Comparison of ENCODE assay signal across 8 mouse cellular contexts in the genomic region with DNA sequence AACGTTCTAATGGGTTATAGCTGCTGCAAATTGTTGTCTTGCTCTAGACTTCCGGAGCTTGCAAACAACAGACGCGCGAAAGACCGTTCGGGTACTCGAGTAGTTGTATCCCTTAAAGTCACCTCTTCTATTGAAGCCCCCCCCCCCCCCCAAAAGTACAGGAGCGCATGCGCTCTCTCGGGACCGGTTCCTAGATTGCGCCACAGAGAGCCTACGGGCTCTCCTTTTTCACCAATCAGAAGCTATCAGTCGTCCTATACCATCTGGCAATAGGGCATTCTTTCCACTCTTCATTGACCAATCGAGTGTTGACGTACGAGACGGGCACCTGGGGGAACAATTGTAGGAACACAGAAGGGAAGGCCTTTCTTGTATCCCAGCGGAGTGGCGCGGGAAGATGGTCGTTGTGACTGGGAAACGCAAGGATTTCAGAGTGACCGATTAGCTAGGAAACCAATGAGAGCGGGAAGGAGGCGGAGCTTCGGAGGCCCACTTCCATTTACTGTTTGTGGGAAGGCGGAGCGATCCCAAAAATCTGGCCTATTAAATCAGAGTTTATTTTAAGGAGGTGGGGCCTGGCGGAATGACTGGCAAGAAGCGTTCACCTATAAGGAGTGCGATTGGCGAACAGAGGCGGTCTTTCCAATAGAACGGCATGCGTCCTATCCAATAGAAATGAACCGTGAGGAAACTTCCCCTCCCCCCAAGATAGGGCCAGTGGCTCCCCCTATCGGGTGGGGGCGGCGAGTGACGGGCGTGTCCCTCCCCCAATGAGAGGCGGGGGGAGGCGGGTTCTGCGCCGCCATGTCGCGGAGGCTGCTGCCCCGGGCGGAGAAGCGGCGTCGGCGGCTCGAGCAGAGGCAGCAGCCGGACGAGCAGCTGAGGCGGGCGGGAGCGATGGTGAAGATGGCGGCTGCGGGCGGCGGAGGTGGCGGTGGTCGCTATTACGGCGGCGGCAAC. TPM values are rescaled to one million over a fixed set of nuclear protein-coding genes. Genes with fewer than 3 reads are reported as not detected.
DNase-seq lines count a peak whose midpoint lies in the region; ATAC-seq and TF ChIP-seq lines count a peak whose summit lies in the region.

No protein-coding gene starts in this region.

- peaks cover 37% of the 10 kb centered on the region for H3K36me3 ChIP-seq in heart, embryonic 14.5 days (ENCODE audit: control insufficient read depth, insufficient read depth, low read length)
- H3K36me3 ChIP-seq in liver, embryonic 14.5 days (replicated peaks; ENCODE audit: control insufficient read depth, insufficient read depth, low read depth): peaks cover 36% of the 10 kb centered on the region
- peaks cover 19% of the 10 kb centered on the region for H3K36me3 ChIP-seq in neural tube, embryonic 11.5 days (ENCODE audit: control insufficient read depth, insufficient read depth, low read length)
- H3K36me3 ChIP-seq in stomach, postnatal 0 days (ENCODE audit: control insufficient read depth, insufficient read depth, low read length): peaks cover 23% of the 10 kb centered on the region

- no peaks in the 10 kb centered on the region for H3K9me3 ChIP-seq in heart, embryonic 14.5 days (ENCODE audit: control insufficient read depth, low read length)
- no peaks in the 10 kb centered on the region for H3K9me3 ChIP-seq in liver, embryonic 14.5 days (ENCODE audit: control insufficient read depth, low read length)
- no peaks in the 10 kb centered on the region for H3K9me3 ChIP-seq in neural tube, embryonic 11.5 days (ENCODE audit: control insufficient read depth, low read length)
- H3K9me3 ChIP-seq in stomach, postnatal 0 days (ENCODE audit: control insufficient read depth, low read length): no peaks in the 10 kb centered on the region

- H3K27me3 ChIP-seq in heart, embryonic 14.5 days (ENCODE audit: control insufficient read depth, insufficient read depth, low read length): no peaks in the 10 kb centered on the region
- no peaks in the 10 kb centered on the region for H3K27me3 ChIP-seq in liver, embryonic 14.5 days (ENCODE audit: control insufficient read depth, insufficient read depth, low read length)
- H3K27me3 ChIP-seq in neural tube, embryonic 11.5 days (ENCODE audit: control insufficient read depth, insufficient read depth, low read length): no peaks in the 10 kb centered on the region
- H3K27me3 ChIP-seq in stomach, postnatal 0 days (ENCODE audit: control insufficient read depth, insufficient read depth, low read length): no peaks in the 10 kb centered on the region

- DNase-seq in c-Kit-negative CD71-positive TER-119-positive erythroid progenitor cells, embryonic 14.5 days (ENCODE audit: low read depth, low spot score): peak; percentile 99
- DNase-seq in fibroblast of lung, adult 2 months (ENCODE audit: low read depth): peak; percentile 99
- peak; percentile 99 for DNase-seq in kidney, postnatal 14 days
- DNase-seq in liver, embryonic 14.5 days (ENCODE audit: low read depth in 3 of 3, low spot score in 3 of 3): peak; percentile 99
- DNase-seq in neural tube, embryonic 11.5 days (ENCODE audit: low spot score): peak; percentile 96
- DNase-seq in stomach, postnatal 0 days (ENCODE audit: low spot score): peak; percentile 97

- TF ChIP-seq EP300 in liver, embryonic 14.5 days (IDR thresholded peaks at IDR 0.05; ENCODE audit: low read depth): peak; percentile 53
- TF ChIP-seq EP300 in stomach, postnatal 0 days (optimal IDR thresholded peaks at IDR 0.05): peak; percentile 80

- peak overlapping the region; percentile 94 for H3K9ac ChIP-seq in heart, embryonic 14.5 days (ENCODE audit: low read length)
- peak overlapping the region; percentile 86 for H3K9ac ChIP-seq in liver, embryonic 14.5 days (replicated peaks)
- peak overlapping the region; percentile 96 for H3K9ac ChIP-seq in neural tube, embryonic 11.5 days (ENCODE audit: low read length)
- H3K9ac ChIP-seq in stomach, postnatal 0 days (ENCODE audit: low read length): peak overlapping the region; percentile 97

- peaks cover 23 to 43% of the 10 kb centered on the region in 2 experiments for H3K4me1 ChIP-seq in heart, embryonic 14.5 days (ENCODE audit: control insufficient read depth in 2 of 2, insufficient read depth in 2 of 2, low read length in 2 of 2)
- peaks cover 23 to 28% of the 10 kb centered on the region in 2 experiments for H3K4me1 ChIP-seq in liver, embryonic 14.5 days (replicated peaks; ENCODE audit: control insufficient read depth in 2 of 2, insufficient read depth in 2 of 2, low read length in 1 of 2)
- peaks cover 21% of the 10 kb centered on the region for H3K4me1 ChIP-seq in neural tube, embryonic 11.5 days (ENCODE audit: control insufficient read depth, insufficient read depth, low read length)
- peaks cover 14% of the 10 kb centered on the region for H3K4me1 ChIP-seq in stomach, postnatal 0 days (replicated peaks; ENCODE audit: control insufficient read depth, insufficient read depth)

- peak; percentile 58 for TF ChIP-seq CTCF in liver, embryonic 14.5 days (IDR thresholded peaks at IDR 0.05; ENCODE audit: low read depth)
- peak; percentile 71 for TF ChIP-seq CTCF in stomach, postnatal 0 days (IDR thresholded peaks at IDR 0.05; ENCODE audit: low read depth)

- ATAC-seq in CD4-positive, CD25-positive, alpha-beta regulatory T cell, adult 4 months: peak; percentile 75
- peak; percentile 89 for ATAC-seq in heart, embryonic 14.5 days (ENCODE audit: insufficient number of reproducible peaks, insufficient read depth, low FRiP score, low read depth)
- peak; percentile 86 for ATAC-seq in liver, embryonic 14.5 days (ENCODE audit: insufficient read depth)
- peak; percentile 88 for ATAC-seq in neural tube, embryonic 11.5 days (ENCODE audit: insufficient read depth, low FRiP score, low TSS enrichment)
- ATAC-seq in stomach, postnatal 0 days (ENCODE audit: low FRiP score, low TSS enrichment): peak; percentile 92

- WGBS in heart, embryonic 14.5 days: under 1% methylated on average over 70 of the region's 70 CpGs
- under 1% methylated on average over 70 of the region's 70 CpGs for WGBS in liver, embryonic 14.5 days (ENCODE audit: insufficient replicate concordance)
- under 1% methylated on average over 58 of the region's 70 CpGs for WGBS in neural tube, embryonic 11.5 days
- under 1% methylated on average over 66 of the region's 70 CpGs for WGBS in stomach, postnatal 0 days

- H3K27ac ChIP-seq in heart, embryonic 14.5 days (replicated peaks in 1 of 2; ENCODE audit: control insufficient read depth in 1 of 2, insufficient read depth in 1 of 2, low read depth in 2 of 2, low read length in 2 of 2): peak overlapping the region; percentile 100
- peak overlapping the region; percentile 80 for H3K27ac ChIP-seq in liver, embryonic 14.5 days
- peak overlapping the region; percentile 99 for H3K27ac ChIP-seq in neural tube, embryonic 11.5 days (ENCODE audit: low read depth, low read length)
- peak overlapping the region; percentile 100 for H3K27ac ChIP-seq in stomach, postnatal 0 days (replicated peaks)

- peak overlapping the region; percentile 97 for H3K4me2 ChIP-seq in heart, embryonic 14.5 days (ENCODE audit: low read length)
- peak overlapping the region; percentile 99 for H3K4me2 ChIP-seq in liver, embryonic 14.5 days (ENCODE audit: low read depth)
- H3K4me2 ChIP-seq in neural tube, embryonic 11.5 days (ENCODE audit: low read depth): peak overlapping the region; percentile 99
- H3K4me2 ChIP-seq in stomach, postnatal 0 days (replicated peaks; ENCODE audit: low read depth): peak overlapping the region; percentile 86

- H3K4me3 ChIP-seq in heart, embryonic 14.5 days (ENCODE audit: control insufficient read depth in 1 of 2, insufficient read depth in 1 of 2, low read depth in 1 of 2, low read length in 2 of 2): peak overlapping the region; percentile 77 to 85
- peak overlapping the region; percentile 90 to 96 for H3K4me3 ChIP-seq in liver, embryonic 14.5 days (ENCODE audit: insufficient read depth in 1 of 2, low read depth in 2 of 2, low read length in 2 of 2)
- peak overlapping the region; percentile 85 for H3K4me3 ChIP-seq in neural tube, embryonic 11.5 days (ENCODE audit: low read depth, low read length)
- peak overlapping the region; percentile 87 for H3K4me3 ChIP-seq in stomach, postnatal 0 days (ENCODE audit: low read depth, low read length)

RNA-seq across cellular contexts. Expression of a gene that starts 2.0 kb away (rescaled TPM):
- polyA plus RNA-seq in CD4-positive, CD25-positive, alpha-beta regulatory T cell, adult 4 months (2017; shearing (Covaris generic)): 100 to 1,000 TPM; 181 to 326 TPM
- polyA plus RNA-seq in heart, embryonic 14.5 days (2014; fragmentation: Nextera tagmentation; extraction: Ambion mirVana): 151 and 155 TPM in 2 replicates
- 110 and 138 TPM in 2 replicates for polyA plus RNA-seq in liver, embryonic 14.5 days (2012; rRNA removed)
- 83.1 and 91.3 TPM in 2 replicates for polyA plus RNA-seq in liver, embryonic 14.5 days (2014; fragmentation: Nextera tagmentation; extraction: Ambion mirVana)
- polyA plus RNA-seq in neural tube, embryonic 11.5 days (2014; fragmentation: Nextera tagmentation; extraction: Ambion mirVana): 320 and 326 TPM in 2 replicates
- 153 and 156 TPM in 2 replicates for polyA plus RNA-seq in stomach, postnatal 0 days (2015; fragmentation: Nextera tagmentation; extraction: Ambion mirVana)

RNA-seq across cellular contexts. Expression of a gene that starts 14.6 kb away (rescaled TPM):
- polyA plus RNA-seq in CD4-positive, CD25-positive, alpha-beta regulatory T cell, adult 4 months (2017; shearing (Covaris generic)): 100 to 1,000 TPM; 198 to 237 TPM
- 252 and 254 TPM in 2 replicates for polyA plus RNA-seq in heart, embryonic 14.5 days (2014; fragmentation: Nextera tagmentation; extraction: Ambion mirVana)
- polyA plus RNA-seq in liver, embryonic 14.5 days (2012; rRNA removed): 62.4 and 62.7 TPM in 2 replicates
- 92.5 and 97.4 TPM in 2 replicates for polyA plus RNA-seq in liver, embryonic 14.5 days (2014; fragmentation: Nextera tagmentation; extraction: Ambion mirVana)
- polyA plus RNA-seq in neural tube, embryonic 11.5 days (2014; fragmentation: Nextera tagmentation; extraction: Ambion mirVana): 88.7 and 90.9 TPM in 2 replicates
- polyA plus RNA-seq in stomach, postnatal 0 days (2015; fragmentation: Nextera tagmentation; extraction: Ambion mirVana): 426 and 435 TPM in 2 replicates

RNA-seq across cellular contexts. Expression of a gene that starts 21.6 kb away (rescaled TPM):
- polyA plus RNA-seq in CD4-positive, CD25-positive, alpha-beta regulatory T cell, adult 4 months (2017; shearing (Covaris generic)): 100 to 1,000 TPM; 197 to 273 TPM
- 2.1 and 3.7 TPM in 2 replicates for polyA plus RNA-seq in heart, embryonic 14.5 days (2014; fragmentation: Nextera tagmentation; extraction: Ambion mirVana)
- 4.3 and 4.7 TPM in 2 replicates for polyA plus RNA-seq in liver, embryonic 14.5 days (2012; rRNA removed)
- polyA plus RNA-seq in liver, embryonic 14.5 days (2014; fragmentation: Nextera tagmentation; extraction: Ambion mirVana): 4.0 and 4.8 TPM in 2 replicates
- polyA plus RNA-seq in neural tube, embryonic 11.5 days (2014; fragmentation: Nextera tagmentation; extraction: Ambion mirVana): 2.6 and 2.8 TPM in 2 replicates
- 2.1 and 2.6 TPM in 2 replicates for polyA plus RNA-seq in stomach, postnatal 0 days (2015; fragmentation: Nextera tagmentation; extraction: Ambion mirVana)

RNA-seq across cellular contexts. Expression of a gene that starts 23.3 kb away (rescaled TPM):
- polyA plus RNA-seq in CD4-positive, CD25-positive, alpha-beta regulatory T cell, adult 4 months (2017; shearing (Covaris generic)): 10 to 100 TPM; 28.0 to 57.1 TPM
- 4.7 and 4.8 TPM in 2 replicates for polyA plus RNA-seq in heart, embryonic 14.5 days (2014; fragmentation: Nextera tagmentation; extraction: Ambion mirVana)
- 2.3 and 3.3 TPM in 2 replicates for polyA plus RNA-seq in liver, embryonic 14.5 days (2012; rRNA removed)
- 0.98 and 1.1 TPM in 2 replicates for polyA plus RNA-seq in liver, embryonic 14.5 days (2014; fragmentation: Nextera tagmentation; extraction: Ambion mirVana)
- polyA plus RNA-seq in neural tube, embryonic 11.5 days (2014; fragmentation: Nextera tagmentation; extraction: Ambion mirVana): 1.5 and 1.8 TPM in 2 replicates
- polyA plus RNA-seq in stomach, postnatal 0 days (2015; fragmentation: Nextera tagmentation; extraction: Ambion mirVana): 469 and 489 TPM in 2 replicates

RNA-seq across cellular contexts. Expression of a gene that starts 43.1 kb away (rescaled TPM):
- 10 to 100 TPM; 54.3 to 56.8 TPM for polyA plus RNA-seq in CD4-positive, CD25-positive, alpha-beta regulatory T cell, adult 4 months (2017; shearing (Covaris generic))
- polyA plus RNA-seq in heart, embryonic 14.5 days (2014; fragmentation: Nextera tagmentation; extraction: Ambion mirVana): 25.7 and 29.5 TPM in 2 replicates
- 15.0 and 19.7 TPM in 2 replicates for polyA plus RNA-seq in liver, embryonic 14.5 days (2012; rRNA removed)
- 27.0 and 29.6 TPM in 2 replicates for polyA plus RNA-seq in liver, embryonic 14.5 days (2014; fragmentation: Nextera tagmentation; extraction: Ambion mirVana)
- polyA plus RNA-seq in neural tube, embryonic 11.5 days (2014; fragmentation: Nextera tagmentation; extraction: Ambion mirVana): 49.7 and 57.3 TPM in 2 replicates
- 31.2 and 33.0 TPM in 2 replicates for polyA plus RNA-seq in stomach, postnatal 0 days (2015; fragmentation: Nextera tagmentation; extraction: Ambion mirVana)

Comparison
In these comparisons a context has a peak if more than half of its experiments do, and no peak if none do; other contexts are left out.
1. Peak in every context shown above with its lines: DNase-seq, ATAC-seq, H3K4me3 ChIP-seq and H3K27ac ChIP-seq.
2. RNA of a gene that starts 21.6 kb away (polyA plus RNA-seq): 197 to 273 TPM in CD4-positive, CD25-positive, alpha-beta regulatory T cell, adult 4 months; 4.0 to 4.8 TPM in liver, embryonic 14.5 days, 2.6 to 2.8 TPM in neural tube, embryonic 11.5 days, 2.1 to 2.6 TPM in stomach, postnatal 0 days and 2.1 to 3.7 TPM in heart, embryonic 14.5 days; every median in the first group is over 10 times any median in the second.